Mouse (Mus musculus): Measurements from ENCODE around the gene Git2.

GRCm38 (mm10) chr5:114702403-114703392, 72.6 kb downstream of the Git2 start:
- TF ChIP-seq POLR2A (IDR thresholded peaks at IDR 0.05; ENCODE audit: insufficient read depth, low read depth, low read length) (no peak), CTCF (IDR thresholded peaks at IDR 0.05; ENCODE audit: insufficient read depth, low read depth, low read length) (no peak)

All from olfactory bulb, adult 2 months (tissue).